Mouse (Mus musculus) left cerebral cortex, postnatal 14 days (tissue): ENCODE measurements at regions not wholly inside any gene's neighbourhood (a gene's known extent, or its start where the extent isn't known, plus 50 kb on each side); places are given as distances from the start of the nearest gene placed in this dataset.

ENCODE experiments used
- DNase-seq, 2 experiments: peaks; one replicate each; pipeline ENCODE4 v3.0.0; 2021 to 2022; ENCODE audit warnings: low spot score in 2 of 2, mixed read lengths in 1 of 2
- intact Hi-C: fragments of 180-260 bp; cut with DNase I; formaldehyde crosslinking; loops from one replicate; pipeline ENCODE4 v1.15.1; 2025

DNA sequence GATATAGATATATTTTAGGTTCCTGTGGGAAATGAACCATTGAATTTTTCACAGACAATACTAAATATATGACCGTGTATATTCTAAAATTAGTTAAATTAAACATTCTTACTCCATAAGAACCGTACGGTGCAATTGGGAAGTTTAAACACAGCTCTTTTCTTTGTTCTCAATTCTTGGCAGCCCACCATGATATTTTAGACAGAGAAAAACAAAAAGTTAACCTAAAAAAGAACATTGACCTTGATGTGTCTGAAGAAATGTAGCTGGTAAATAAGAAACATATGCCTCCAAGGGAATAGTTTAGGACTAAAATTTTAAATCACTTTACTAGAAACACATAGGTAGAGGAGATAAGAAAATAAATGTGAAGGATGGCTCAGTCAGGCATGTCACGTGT lies 68.6 kb upstream of the Gm6993 start:
- intact Hi-C loops, result no loop called here
- no peak for DNase-seq

GRCm38 (mm10) chr12:31172451-31173318 lies 67.9 kb upstream of the Gm6993 start:
- no peak for DNase-seq
- intact Hi-C loops, result no loop called here

- no peak for DNase-seq
- intact Hi-C loops, result no loop called here
These were observed 67.1 kb upstream of the Gm6993 start for GRCm38 (mm10) chr12:31173512-31173911.

DNA sequence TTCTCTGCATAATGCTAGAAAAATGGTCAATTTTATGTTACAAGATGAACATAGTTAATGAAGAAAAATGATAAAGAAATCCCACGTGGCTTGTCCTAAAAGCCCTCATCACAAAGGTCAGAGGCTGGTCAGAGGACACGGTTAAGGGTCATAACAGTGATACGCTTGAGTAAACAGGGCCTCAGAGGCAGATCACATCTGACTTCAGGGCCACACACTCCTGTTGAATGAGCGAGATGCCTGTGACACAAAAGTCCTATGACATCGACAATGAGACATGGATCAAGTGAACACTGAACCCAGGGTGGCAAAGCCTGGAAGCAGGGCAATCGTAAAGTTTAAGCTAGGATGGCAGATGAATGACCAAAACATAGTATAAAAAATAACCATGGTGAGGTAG lies 61.0 kb upstream of the Gm6993 start:
- intact Hi-C loops, result no loop called here
- DNase-seq, result no peak

- intact Hi-C loops, result no loop called here
These were observed 56.9 kb upstream of the Gm6993 start for GRCm38 (mm10) chr12:31183632-31184031.

DNA sequence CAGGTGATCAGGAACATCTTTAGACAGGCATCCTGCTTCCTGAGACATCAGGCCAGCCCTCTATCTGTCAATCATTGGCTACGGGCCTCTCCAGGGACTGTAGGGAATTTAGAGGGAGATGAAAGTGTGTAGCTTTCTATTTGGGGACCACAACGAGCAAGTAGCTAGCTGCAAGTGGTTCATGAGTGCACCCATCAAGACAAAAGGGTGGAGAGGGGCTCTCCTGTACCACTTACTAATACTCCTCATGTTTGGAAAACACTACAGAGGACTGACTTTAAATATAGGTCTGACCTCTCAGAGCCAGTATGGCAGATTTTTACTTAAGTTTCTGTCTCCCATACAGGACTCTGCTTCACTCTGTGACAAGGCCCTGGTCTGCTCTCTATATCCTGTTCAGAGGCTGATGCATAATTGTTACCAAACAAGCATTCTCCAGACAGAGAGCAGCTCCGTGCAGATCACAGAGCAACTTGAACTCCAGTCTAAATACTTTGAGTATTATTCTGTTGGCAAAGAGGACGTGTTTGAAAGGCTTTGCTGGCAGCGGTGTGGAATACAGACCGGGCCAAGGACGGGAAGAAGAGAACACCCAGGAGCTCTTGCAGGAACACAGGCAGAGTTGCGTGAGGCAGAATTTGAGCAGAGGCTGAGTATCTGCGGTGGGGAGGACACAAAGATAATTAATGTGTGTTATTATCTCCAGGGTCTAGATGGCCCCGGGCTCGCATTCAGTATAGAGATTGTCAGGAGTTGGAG lies 56.2 kb upstream of the Gm6993 start:
- intact Hi-C loops, result no loop called here
- no peak for DNase-seq

More at GRCm38 (mm10) chr12:31183632-31184031, 56.9 kb upstream of the Gm6993 start:
- no peak for DNase-seq

DNA sequence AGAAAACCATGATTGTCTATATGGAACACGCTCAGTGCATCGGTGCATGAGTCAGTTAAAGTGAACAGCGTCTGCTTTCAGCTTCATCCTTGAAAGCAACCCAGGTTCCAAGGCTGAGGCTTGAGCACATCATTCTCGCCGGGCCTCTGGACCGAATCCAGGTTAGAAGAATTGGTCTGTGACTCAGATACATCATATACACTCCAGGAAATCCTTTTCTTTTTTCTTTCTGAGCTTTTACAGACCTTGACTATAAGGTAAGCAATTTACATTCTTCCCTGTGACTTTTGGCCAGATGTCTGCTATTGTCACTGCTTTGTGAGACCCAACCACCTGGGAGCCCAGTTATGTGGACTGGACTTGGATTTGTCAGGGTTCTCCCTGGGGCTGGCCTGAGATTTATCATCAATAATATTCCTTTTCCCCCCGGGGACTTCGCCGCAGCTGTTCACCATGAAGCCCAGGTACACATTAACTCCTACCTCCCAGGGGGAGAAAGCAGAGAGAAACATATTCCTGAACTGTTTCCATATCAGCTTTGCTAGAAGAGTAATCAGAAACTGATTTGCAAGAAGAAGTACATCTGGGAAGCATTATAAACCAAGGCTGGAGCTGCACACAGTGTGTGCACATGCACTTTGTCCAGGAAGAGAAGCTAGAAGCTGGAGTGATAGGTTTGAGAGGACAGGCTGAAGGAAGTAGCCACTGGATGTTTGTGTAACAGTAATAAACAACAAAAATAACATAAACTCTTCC lies 55.2 kb upstream of the Gm6993 start:
- peak in 1 of 2 experiments; percentile 15 for DNase-seq
- intact Hi-C loops, result no loop called here

- DNase-seq, result no peak
- intact Hi-C loops, result no loop called here
These were observed 54.4 kb upstream of the Gm6993 start for GRCm38 (mm10) chr12:31185933-31186845.

GRCm38 (mm10) chr12:31188011-31188576 lies 52.5 kb upstream of the Gm6993 start:
- intact Hi-C loops, result no loop called here
- no peak for DNase-seq

DNA sequence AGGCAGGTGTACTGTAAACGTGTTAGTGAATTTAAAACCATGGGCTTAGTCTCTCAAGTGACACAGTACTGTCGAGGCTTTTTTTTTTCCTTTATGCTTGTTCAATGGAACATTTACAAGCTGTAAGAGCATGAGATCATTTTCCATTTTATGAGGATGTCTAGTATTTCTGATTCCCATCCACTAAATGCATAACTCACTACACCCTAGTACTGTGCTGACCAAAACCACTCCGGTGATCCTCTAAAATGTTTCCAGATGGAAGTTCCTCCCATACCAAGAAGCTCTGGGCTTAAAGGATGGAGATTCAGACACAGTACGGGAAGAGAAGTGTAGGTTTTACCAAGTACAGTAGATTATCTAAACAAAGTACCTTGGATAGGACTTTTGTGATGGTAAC lies 50.3 kb upstream of the Gm6993 start:
- intact Hi-C loops, result no loop called here
- DNase-seq, result no peak
